Mouse (Mus musculus): ENCODE data around the gene Casp8ap2. TPM values are rescaled to one million over a fixed set of nuclear protein-coding genes. Genes with fewer than 3 reads are reported as not detected.

Casp8ap2 gene
- polyA plus RNA-seq, 1 experiment: 0.37 TPM

DNA sequence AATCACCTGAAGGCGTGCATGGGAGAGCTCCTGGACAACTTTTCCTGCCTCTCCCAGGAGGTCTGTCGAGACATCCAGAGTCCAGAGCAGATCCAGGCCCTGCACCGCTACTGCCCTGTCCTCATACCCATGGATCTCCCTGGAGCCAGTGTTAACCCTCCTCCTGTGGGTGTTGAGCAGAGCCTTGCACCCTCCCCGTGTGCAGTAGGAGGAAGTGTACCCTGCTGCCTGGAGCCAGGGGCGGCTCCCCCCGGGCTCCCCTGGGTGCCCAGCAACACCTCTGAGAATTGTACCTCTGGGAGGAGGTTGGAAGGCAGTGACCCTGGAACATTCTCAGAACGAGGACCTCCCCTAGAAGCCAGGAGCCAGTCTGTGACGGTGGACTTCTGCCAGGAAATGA lies 35.4 kb upstream of the Casp8ap2 start:
- Histone ChIP-seq H3K27me3 (replicated peaks) (peaks cover 3% of the 10 kb centered on the region), H3K36me3 (replicated peaks; ENCODE audit: low read length) (no peaks in the 10 kb centered on the region), H3K4me1 (peaks cover 9% of the 10 kb centered on the region), H3K9me3 (no peaks in the 10 kb centered on the region), H3K4me3 (replicated peaks) (no peak overlapping the region)
- TF ChIP-seq GATA1 (IDR thresholded peaks at IDR 0.05; ENCODE audit: borderline replicate concordance, low read length) (no peak), FLI1 (IDR thresholded peaks at IDR 0.05; ENCODE audit: low read length) (no peak)

DNA sequence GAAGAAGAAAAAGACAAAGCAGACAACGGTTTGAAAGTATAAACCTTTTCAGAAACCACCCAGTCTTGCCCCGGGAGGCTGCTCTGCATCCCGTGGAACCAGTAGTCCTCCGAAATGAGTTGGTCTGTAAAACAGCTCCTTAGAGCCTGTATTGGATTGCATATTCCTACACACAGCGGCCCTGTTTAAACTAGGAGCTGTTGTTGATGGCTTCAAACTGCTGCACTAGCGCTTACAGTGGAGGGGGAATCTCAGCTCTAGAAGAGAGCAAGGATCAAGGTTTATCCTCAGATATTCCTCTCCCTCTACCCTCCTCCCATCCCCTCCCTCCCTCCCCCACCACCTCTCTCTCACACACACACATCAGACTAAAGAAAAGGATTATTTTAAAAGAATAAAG lies 31.1 kb upstream of the Casp8ap2 start:
- no peak overlapping the region for H3K4me3 ChIP-seq (replicated peaks)
- H3K27me3 ChIP-seq (replicated peaks): peaks cover 3% of the 10 kb centered on the region
- peaks cover 26% of the 10 kb centered on the region for H3K4me1 ChIP-seq

DNA sequence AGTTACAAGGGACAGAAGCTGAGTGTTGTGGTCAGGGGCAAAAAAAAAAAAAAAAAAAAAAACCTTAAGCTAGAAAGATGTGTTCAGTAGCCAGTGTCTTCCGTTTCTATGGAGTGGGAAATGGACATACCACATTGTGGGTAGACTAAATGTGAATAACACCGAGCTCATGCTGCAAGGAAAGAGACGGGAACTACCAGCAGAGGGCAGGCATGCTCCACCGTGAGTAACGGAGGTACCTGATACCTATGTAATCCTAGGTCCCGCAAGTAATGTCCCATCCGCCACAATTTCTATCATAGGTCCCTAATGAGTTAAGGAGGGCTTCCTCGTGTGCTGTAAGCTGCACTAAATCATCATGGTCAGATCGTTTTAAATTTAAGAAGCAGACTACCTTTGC lies 28.7 kb upstream of the Casp8ap2 start:
- TF ChIP-seq GATA1 (IDR thresholded peaks at IDR 0.05; ENCODE audit: borderline replicate concordance, low read length) (no peak), FLI1 (IDR thresholded peaks at IDR 0.05; ENCODE audit: low read length) (no peak)
- Histone ChIP-seq H3K36me3 (replicated peaks; ENCODE audit: low read length) (no peaks in the 10 kb centered on the region), H3K9me3 (no peaks in the 10 kb centered on the region), H3K27me3 (replicated peaks) (no peaks in the 10 kb centered on the region), H3K4me3 (replicated peaks) (peak overlapping the region; percentile 7), H3K4me1 (peaks cover 23% of the 10 kb centered on the region)

More for the DNA sequence above, 31.1 kb upstream of the Casp8ap2 start:
- Histone ChIP-seq H3K36me3 (replicated peaks; ENCODE audit: low read length) (no peaks in the 10 kb centered on the region), H3K9me3 (no peaks in the 10 kb centered on the region)
- TF ChIP-seq GATA1 (IDR thresholded peaks at IDR 0.05; ENCODE audit: borderline replicate concordance, low read length) (no peak), FLI1 (IDR thresholded peaks at IDR 0.05; ENCODE audit: low read length) (no peak)

DNA sequence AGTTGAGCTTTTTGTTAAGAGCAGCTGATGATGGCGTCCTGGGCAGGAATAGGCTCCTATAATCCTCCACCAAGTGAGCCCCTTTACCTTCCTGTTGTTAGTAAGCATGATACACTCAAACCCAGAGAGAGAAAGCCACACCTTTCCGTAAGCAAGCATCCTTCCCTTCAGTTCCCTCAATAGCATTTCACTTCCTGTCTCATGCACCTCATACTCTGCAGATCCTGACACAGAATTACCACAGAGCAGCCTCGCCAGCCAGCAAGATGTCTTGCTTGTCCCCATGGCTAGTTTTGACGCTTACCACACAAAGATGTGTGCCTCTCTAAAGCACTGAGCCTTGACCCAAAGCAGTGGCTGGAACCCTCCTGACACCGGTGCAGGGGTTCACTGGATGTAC lies 27.7 kb upstream of the Casp8ap2 start:
- Histone ChIP-seq H3K9me3 (no peaks in the 10 kb centered on the region), H3K4me1 (peaks cover 23% of the 10 kb centered on the region), H3K36me3 (replicated peaks; ENCODE audit: low read length) (no peaks in the 10 kb centered on the region), H3K4me3 (replicated peaks) (no peak overlapping the region), H3K27me3 (replicated peaks) (no peaks in the 10 kb centered on the region)
- no peak for TF ChIP-seq FLI1 (IDR thresholded peaks at IDR 0.05; ENCODE audit: low read length)
- TF ChIP-seq GATA1 (IDR thresholded peaks at IDR 0.05; ENCODE audit: borderline replicate concordance, low read length): no peak

DNA sequence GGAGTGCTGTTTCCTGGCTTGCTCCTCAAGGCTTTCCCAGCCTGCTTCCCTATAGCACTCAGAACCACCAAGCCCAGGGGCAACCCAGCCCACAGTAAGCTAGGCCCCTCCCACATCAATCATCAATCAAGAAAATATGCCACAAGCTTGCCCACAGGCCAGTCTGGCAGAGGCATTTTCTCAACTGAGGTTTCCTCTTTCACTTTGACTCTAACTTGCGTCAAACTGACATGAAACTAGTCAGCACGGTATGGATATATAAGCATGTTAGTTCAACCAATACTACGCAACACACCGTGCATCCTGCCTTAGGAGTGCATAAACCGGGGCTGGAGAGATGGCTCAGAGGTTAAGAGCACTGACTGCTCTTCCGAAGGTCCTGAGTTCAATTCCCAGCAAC lies 27.0 kb upstream of the Casp8ap2 start:
- H3K4me3 ChIP-seq (replicated peaks): peak overlapping the region; percentile 44
- no peak for TF ChIP-seq GATA1 (IDR thresholded peaks at IDR 0.05; ENCODE audit: borderline replicate concordance, low read length)
- no peak for TF ChIP-seq FLI1 (IDR thresholded peaks at IDR 0.05; ENCODE audit: low read length)
- peaks cover 23% of the 10 kb centered on the region for H3K4me1 ChIP-seq

DNA sequence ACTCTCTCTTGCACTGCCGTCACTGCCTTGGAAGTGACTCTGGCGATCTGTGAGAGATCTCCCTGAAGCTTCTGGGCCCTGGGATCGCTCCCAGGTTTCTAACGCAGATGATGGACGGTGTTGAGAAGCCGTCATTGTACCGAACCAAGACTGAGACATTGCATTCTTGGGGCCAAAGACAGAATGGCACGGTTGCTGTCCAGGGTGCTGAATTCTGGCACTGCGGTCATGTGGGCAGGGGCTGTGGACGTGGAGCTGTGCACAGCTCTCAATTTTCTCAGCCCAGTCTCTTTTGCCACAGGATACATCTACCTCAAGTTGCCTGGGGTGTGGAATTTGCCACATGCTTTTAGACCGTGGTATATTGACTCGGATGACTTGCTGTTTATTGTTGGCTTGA lies 14.1 kb upstream of the Casp8ap2 start:
- Histone ChIP-seq H3K9me3 (no peaks in the 10 kb centered on the region), H3K27me3 (replicated peaks) (no peaks in the 10 kb centered on the region), H3K4me1 (peaks cover 4% of the 10 kb centered on the region), H3K4me3 (replicated peaks) (peak overlapping the region; percentile 46), H3K36me3 (replicated peaks; ENCODE audit: low read length) (no peaks in the 10 kb centered on the region)
- no peak for TF ChIP-seq FLI1 (IDR thresholded peaks at IDR 0.05; ENCODE audit: low read length)
- no peak for TF ChIP-seq GATA1 (IDR thresholded peaks at IDR 0.05; ENCODE audit: borderline replicate concordance, low read length)

More for the DNA sequence above, 27.0 kb upstream of the Casp8ap2 start:
- Histone ChIP-seq H3K27me3 (replicated peaks) (no peaks in the 10 kb centered on the region), H3K9me3 (no peaks in the 10 kb centered on the region), H3K36me3 (replicated peaks; ENCODE audit: low read length) (no peaks in the 10 kb centered on the region)

DNA sequence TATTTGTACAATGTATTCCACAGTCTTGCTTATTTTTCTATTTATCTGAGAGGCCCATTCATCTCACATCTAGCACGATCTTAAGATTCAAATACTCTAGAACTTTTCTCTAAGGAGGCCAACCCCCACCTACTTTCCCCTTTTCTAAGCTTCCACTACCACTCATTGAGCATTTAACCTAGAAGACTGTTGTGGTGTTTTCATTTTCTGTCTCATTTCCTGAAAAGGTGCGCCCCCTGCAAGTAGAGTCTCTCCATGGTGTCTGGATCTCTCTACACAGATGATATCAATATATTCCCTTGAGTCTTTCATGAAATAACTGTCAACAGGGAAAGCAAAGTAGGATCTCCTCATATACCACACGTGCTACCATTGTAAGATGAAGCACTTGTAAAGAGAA lies 12.6 kb upstream of the Casp8ap2 start, which contains the start of gene Gja10:
Gja10 (minus strand) TSS at position 101 of the 400 bp plus-strand sequence.
- no peak for TF ChIP-seq FLI1 (IDR thresholded peaks at IDR 0.05; ENCODE audit: low read length)
- TF ChIP-seq GATA1 (IDR thresholded peaks at IDR 0.05; ENCODE audit: borderline replicate concordance, low read length): no peak
- no peaks in the 10 kb centered on the region for H3K36me3 ChIP-seq (replicated peaks; ENCODE audit: low read length)
- H3K27me3 ChIP-seq (replicated peaks): no peaks in the 10 kb centered on the region
- peaks cover 4% of the 10 kb centered on the region for H3K4me1 ChIP-seq
- no peaks in the 10 kb centered on the region for H3K9me3 ChIP-seq
- H3K4me3 ChIP-seq (replicated peaks): no peak within 1 kb of the TSS

DNA sequence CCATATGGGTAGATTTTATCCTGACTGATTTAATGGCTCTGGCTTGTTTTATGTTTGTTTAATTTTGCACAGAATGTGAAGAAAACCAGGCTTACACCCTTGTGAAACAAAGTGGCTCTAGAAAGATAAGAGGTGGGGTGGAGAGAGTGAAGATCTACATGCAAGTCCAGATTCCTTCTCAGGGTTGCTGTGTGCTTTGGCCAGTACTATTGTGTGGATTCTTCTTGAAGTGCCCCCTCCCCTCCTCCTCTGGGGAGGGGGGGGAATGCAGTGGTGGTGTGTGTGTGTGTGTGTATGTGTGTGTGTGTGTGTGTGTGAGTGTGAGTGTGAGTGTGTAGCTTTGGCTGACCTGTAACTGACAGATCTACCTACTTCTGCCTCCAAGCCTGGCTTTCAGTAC lies 6.4 kb downstream of the Casp8ap2 start:
- TF ChIP-seq GATA1 (IDR thresholded peaks at IDR 0.05; ENCODE audit: borderline replicate concordance, low read length) (no peak), FLI1 (IDR thresholded peaks at IDR 0.05; ENCODE audit: low read length) (no peak)
- no peak overlapping the region for H3K4me3 ChIP-seq (replicated peaks)
- no peaks in the 10 kb centered on the region for H3K27me3 ChIP-seq (replicated peaks)
- H3K36me3 ChIP-seq (replicated peaks; ENCODE audit: low read length): peaks cover 49% of the 10 kb centered on the region
- H3K4me1 ChIP-seq: peaks cover 41% of the 10 kb centered on the region
- no peaks in the 10 kb centered on the region for H3K9me3 ChIP-seq

DNA sequence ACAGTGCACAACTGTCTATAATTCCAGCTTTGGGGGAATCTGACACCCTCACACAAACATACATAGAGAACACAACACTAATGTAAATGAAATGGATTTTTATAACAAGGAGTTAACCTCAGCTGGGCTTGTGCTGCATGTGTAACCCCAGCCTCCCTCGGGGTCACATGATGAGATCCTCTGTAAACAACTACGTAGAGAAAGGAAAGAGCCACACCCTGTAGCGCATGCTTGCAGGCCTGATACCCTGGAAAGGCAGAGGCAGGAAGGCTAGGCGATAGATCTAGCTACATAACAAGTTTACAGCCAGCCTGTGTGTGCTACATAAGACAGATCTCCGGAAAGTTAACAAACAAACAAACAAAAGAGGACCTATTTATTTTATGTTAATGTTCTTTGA lies 36.4 kb downstream of the Casp8ap2 start:
- no peak for TF ChIP-seq GATA1 (IDR thresholded peaks at IDR 0.05; ENCODE audit: borderline replicate concordance, low read length)
- no peak for TF ChIP-seq FLI1 (IDR thresholded peaks at IDR 0.05; ENCODE audit: low read length)
- H3K4me3 ChIP-seq (replicated peaks): no peak overlapping the region
- no peaks in the 10 kb centered on the region for H3K9me3 ChIP-seq
- H3K27me3 ChIP-seq (replicated peaks): no peaks in the 10 kb centered on the region
- peaks cover 8% of the 10 kb centered on the region; the same call in 1 of the 2 replicates for H3K4me1 ChIP-seq
- H3K36me3 ChIP-seq (replicated peaks; ENCODE audit: low read length): peaks cover 68% of the 10 kb centered on the region

DNA sequence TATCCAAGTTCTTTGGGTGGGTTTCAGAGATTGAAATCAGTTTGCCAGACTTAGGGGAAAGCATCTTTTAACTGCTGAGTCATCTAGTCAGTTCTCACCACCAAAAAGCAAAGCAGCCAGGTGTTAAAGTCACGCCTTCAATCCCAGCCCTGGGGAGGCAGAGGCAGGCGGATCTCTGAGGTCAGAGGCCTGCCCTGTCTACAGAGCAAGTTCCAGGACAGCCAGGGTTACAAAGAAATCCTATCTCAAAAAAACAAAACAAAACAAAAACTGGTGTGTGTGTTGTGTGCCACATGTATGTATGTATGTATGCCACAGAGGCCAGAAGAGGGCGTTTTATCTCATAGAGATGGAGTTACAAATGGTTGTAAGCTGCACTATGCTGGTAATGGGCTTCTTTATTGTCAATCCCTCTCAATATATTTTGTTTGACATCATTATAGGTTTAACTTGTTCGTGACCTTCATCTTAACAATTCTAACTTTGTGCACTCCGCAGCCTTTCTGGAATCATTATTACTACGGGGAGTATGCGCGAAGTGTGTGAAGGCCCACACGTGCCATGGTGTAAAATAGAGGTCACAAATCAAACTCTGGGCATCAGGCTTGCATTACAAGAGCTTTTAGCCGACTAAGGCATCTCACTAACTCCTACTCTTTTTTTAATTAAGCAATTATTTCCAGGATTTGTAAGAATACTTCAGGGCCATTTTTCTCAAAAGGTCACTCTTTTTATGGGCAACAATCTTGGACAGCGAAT lies 41.1 kb downstream of the Casp8ap2 start:
- TF ChIP-seq GATA1 (IDR thresholded peaks at IDR 0.05; ENCODE audit: borderline replicate concordance, low read length): no peak
- TF ChIP-seq FLI1 (IDR thresholded peaks at IDR 0.05; ENCODE audit: low read length): no peak
- Histone ChIP-seq H3K4me1 (peaks cover 30% of the 10 kb centered on the region), H3K36me3 (replicated peaks; ENCODE audit: low read length) (peaks cover 31% of the 10 kb centered on the region), H3K27me3 (replicated peaks) (no peaks in the 10 kb centered on the region), H3K4me3 (replicated peaks) (peak overlapping the region; percentile 90), H3K9me3 (no peaks in the 10 kb centered on the region)

Data from megakaryocyte, embryonic 14.5 days (primary cell).